Mouse (Mus musculus) midbrain, embryonic 12.5 days (tissue): ENCODE results near the gene Cby3. TPM values are rescaled to one million over a fixed set of nuclear protein-coding genes. Genes with fewer than 3 reads are reported as not detected.
"Not testable (repeated sequence)": the region's sequence is repeated elsewhere in the genome, so short reads cannot be mapped to it uniquely, and the experiment has no call there.

Experiments used
- ATAC-seq: fragments of 200-750 bp; cut with Nextera tagmentation; 2 replicates; pipeline ENCODE4 v1.8.0; 2017; ENCODE audit warnings: low read depth, moderate TSS enrichment, moderate library complexity; ENCODE audit not compliant: low FRiP score
- H3K27ac ChIP-seq: fragments of 300-500 bp; sonication (generic); replicated peaks from 2 replicates; pipeline ENCODE4 v1.5.1; 2016; ENCODE audit warnings: mild to moderate bottlenecking
- H3K27me3 ChIP-seq: fragments of 300-500 bp; sonication (generic); 2 replicates; pipeline ENCODE4 v1.6.1; 2016; ENCODE audit warnings: mild to moderate bottlenecking
- H3K36me3 ChIP-seq: fragments of 300-500 bp; sonication (generic); 2 replicates; pipeline ENCODE4 v1.6.1; 2016
- H3K4me1 ChIP-seq: fragments of 300-500 bp; sonication (generic); 2 replicates; pipeline ENCODE4 v1.6.1; 2016
- H3K4me2 ChIP-seq: fragments of 300-500 bp; sonication (generic); replicated peaks from 2 replicates; pipeline ENCODE4 v1.6.1; 2016; ENCODE audit warnings: mild to moderate bottlenecking, moderate library complexity
- H3K4me3 ChIP-seq: fragments of 300-500 bp; sonication (generic); 2 replicates; pipeline ENCODE4 v1.5.1; 2016; ENCODE audit warnings: mild to moderate bottlenecking
- H3K9ac ChIP-seq: fragments of 300-500 bp; sonication (generic); replicated peaks from 2 replicates; pipeline ENCODE4 v1.6.1; 2016; ENCODE audit warnings: mild to moderate bottlenecking, moderate library complexity
- H3K9me3 ChIP-seq: fragments of 300-500 bp; sonication (generic); 2 replicates; pipeline ENCODE4 v1.6.1; 2016; ENCODE audit warnings: mild to moderate bottlenecking
- WGBS: fragments of 180-500 bp; shearing (Covaris S2); methylation state at CpG from one replicate; pipeline ENCODE4 v1.1.7; 2016; 5-methylcytosine and 5-hydroxymethylcytosine counted together
- polyA plus RNA-seq: library from polyadenylated mRNA; unstranded; fragments of >200 nt; fragmentation: Nextera tagmentation; extraction: Ambion mirVana; gene quantifications from 2 replicates; pipeline ENCODE4 v1.2.1, GENCODE M21; 2016

Cby3 gene
- polyA plus RNA-seq, 1 experiment from 2014 or later, result not detected

DNA sequence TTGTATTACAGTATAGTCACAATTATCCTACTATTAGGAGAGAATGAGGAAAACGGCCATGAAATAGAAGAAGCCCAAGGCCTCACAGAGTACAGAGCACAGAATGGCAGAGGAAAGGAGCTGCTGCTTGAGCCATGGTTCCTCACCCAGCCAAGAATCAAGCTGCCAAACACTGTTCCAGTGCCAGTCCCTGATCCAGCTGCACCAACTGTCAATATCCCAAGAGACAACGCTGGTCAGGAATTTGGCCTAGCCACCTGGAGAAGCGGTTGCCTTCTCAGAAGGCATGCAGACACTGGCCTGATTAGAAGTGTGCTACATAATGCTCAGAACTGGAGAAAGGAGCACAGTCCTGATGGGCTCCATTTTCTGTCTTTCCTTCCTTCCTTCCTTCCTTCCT is 21.1 kb upstream of the Cby3 start:
- Histone ChIP-seq H3K4me2 (no peak overlapping the region), H3K27me3 (no peaks in the 10 kb centered on the region), H3K36me3 (peaks cover 9% of the 10 kb centered on the region), H3K9ac (no peak overlapping the region), H3K4me3 (no peak overlapping the region), H3K27ac (no peak overlapping the region), H3K4me1 (no peaks in the 10 kb centered on the region), H3K9me3 (no peaks in the 10 kb centered on the region)
- ATAC-seq, result no peak
- WGBS, result 85% methylated on average over 3 of the region's 3 CpGs

DNA sequence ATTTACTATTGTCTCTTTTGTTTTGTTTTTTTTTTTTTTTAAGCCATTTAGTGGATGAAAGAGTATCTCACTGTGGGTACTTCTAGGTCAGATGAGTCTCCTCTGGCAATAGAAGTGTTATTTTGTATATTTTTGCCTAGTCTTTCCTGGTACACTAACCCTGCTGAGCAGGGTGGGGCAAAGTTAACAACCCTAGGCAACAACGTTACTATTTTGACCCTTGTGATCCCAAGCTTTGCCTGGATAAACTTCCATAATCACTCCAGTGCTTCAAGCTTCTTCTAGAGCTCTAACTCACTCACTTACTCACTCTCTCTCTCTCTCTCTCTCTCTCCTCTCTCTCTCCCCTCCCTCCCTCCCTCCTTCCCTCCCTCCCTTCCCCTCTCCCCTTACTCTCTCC is 18.1 kb upstream of the Cby3 start:
- Histone ChIP-seq H3K4me3 (no peak overlapping the region), H3K9ac (no peak overlapping the region), H3K27ac (no peak overlapping the region), H3K27me3 (no peaks in the 10 kb centered on the region), H3K4me2 (no peak overlapping the region), H3K9me3 (no peaks in the 10 kb centered on the region), H3K36me3 (no peaks in the 10 kb centered on the region), H3K4me1 (no peaks in the 10 kb centered on the region)
- WGBS, result 52% methylated on average over 1 of the region's 1 CpGs
- no peak for ATAC-seq

DNA sequence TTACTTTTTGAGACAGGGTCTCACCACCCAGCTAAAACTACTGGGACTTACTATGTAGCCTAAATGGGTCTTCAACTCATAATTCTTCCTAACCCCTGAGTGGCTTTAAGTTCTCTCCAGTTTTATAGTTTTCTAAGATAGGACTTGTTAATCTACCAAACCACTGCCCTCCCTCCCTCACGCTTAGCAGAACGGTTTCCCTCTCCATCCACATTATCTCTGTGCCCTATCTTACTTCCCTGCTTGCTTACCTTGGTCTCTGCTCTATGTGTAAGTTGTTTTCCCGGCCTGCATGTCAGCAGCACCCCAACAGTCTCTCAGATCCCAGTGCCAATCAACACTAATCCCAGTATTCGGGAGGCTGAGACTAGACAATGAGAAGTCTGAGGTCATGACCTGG is 17.4 kb upstream of the Cby3 start:
- Histone ChIP-seq H3K36me3 (no peaks in the 10 kb centered on the region), H3K4me1 (no peaks in the 10 kb centered on the region), H3K9me3 (no peaks in the 10 kb centered on the region), H3K4me3 (no peak overlapping the region), H3K27me3 (no peaks in the 10 kb centered on the region), H3K9ac (no peak overlapping the region), H3K4me2 (no peak overlapping the region), H3K27ac (no peak overlapping the region)
- WGBS, result 58% methylated on average over 4 of the region's 4 CpGs
- ATAC-seq, result no peak

DNA sequence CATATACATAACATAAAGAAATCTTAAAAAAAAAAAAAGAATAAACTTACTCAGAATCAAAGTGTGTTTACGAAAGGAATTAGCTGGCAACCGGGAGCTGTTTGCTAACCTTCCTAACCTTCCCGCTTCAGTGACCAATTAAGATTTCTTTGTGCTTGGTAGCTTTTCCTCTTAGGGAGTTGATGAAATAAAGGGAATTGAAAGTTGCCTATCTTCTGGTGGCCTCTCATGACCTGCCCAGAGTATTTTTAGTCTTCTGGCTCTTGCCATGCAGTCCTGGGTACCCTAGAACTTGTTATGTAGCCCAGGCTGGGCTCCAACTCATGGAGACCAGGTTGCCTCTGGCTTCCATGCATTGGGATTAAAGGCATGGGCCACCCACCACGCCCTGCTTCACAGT is 8.8 kb upstream of the Cby3 start:
- H3K4me1 ChIP-seq, result no peaks in the 10 kb centered on the region
- H3K4me2 ChIP-seq, result no peak overlapping the region
- H3K36me3 ChIP-seq, result no peaks in the 10 kb centered on the region
- no peaks in the 10 kb centered on the region for H3K9me3 ChIP-seq
- H3K27ac ChIP-seq, result no peak overlapping the region
- no peaks in the 10 kb centered on the region for H3K27me3 ChIP-seq
- H3K9ac ChIP-seq, result no peak overlapping the region
- H3K4me3 ChIP-seq, result no peak overlapping the region
- ATAC-seq, result no peak
- 66% methylated on average over 4 of the region's 4 CpGs for WGBS

DNA sequence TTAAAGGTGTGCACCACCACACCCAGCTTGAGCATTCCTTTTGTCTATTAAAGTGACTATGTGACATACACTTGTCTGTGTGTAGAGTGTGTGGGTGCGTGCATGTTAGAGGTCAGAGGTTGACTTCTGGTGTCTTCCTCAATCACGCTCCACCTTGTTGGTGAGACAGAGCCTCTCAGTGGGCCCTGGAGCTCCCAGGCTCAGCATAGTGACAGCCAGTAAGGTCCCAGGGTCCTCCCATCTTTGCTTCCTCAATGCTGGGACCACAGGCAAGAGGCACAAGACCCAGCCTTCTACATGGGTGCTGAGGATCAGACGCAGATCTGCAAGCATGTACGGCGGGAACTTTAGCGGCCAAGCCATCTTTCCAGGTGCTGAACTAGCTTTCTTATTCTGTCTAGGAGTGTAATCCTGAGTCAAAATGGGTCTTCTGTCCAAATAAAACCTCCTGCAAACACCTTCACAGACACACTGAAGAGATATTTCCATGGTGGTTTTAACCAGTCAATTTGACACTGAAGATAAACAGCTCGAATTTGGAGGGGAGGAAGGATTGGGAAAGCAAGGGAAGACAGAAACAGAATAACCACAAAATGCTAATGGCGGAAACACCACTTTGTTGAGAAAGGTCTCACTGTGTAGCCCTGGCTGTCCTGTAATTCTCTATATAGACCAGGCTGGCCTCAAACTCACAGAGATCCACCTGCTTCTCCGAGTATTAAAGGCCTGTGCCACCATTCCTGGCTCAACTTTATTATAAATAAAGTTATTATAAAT is 7.8 kb upstream of the Cby3 start:
- Histone ChIP-seq H3K9me3 (no peaks in the 10 kb centered on the region), H3K4me3 (no peak overlapping the region), H3K9ac (no peak overlapping the region), H3K27me3 (no peaks in the 10 kb centered on the region), H3K27ac (no peak overlapping the region), H3K36me3 (no peaks in the 10 kb centered on the region), H3K4me2 (no peak overlapping the region), H3K4me1 (no peaks in the 10 kb centered on the region)
- 88% methylated on average over 9 of the region's 9 CpGs for WGBS
- ATAC-seq, result no peak

DNA sequence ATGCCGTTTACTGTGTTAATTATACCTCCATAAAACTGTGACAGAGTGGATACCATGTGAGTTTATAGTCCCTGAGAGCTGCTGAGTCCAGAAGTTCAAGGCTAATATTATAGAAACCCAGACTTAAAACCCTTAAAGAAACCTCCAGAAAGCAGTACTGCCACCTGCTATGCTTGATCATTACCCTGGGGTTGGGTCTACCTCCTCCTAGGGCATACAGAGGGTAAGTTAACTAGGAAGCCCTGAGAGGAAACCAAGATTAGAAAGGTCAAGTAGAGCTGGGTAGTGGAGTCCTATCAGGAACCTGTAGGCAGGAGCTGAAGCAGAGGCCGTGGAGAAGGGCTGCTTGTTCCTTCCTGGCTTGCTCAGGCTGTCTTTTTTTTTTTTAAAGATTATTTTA is 2.1 kb upstream of the Cby3 start:
- Histone ChIP-seq H3K4me1 (no peaks in the 10 kb centered on the region), H3K4me2 (no peak overlapping the region), H3K36me3 (no peaks in the 10 kb centered on the region), H3K27ac (no peak overlapping the region), H3K27me3 (no peaks in the 10 kb centered on the region), H3K9me3 (no peaks in the 10 kb centered on the region), H3K4me3 (no peak overlapping the region), H3K9ac (no peak overlapping the region)
- 93% methylated on average over 2 of the region's 2 CpGs for WGBS
- ATAC-seq, result no peak

DNA sequence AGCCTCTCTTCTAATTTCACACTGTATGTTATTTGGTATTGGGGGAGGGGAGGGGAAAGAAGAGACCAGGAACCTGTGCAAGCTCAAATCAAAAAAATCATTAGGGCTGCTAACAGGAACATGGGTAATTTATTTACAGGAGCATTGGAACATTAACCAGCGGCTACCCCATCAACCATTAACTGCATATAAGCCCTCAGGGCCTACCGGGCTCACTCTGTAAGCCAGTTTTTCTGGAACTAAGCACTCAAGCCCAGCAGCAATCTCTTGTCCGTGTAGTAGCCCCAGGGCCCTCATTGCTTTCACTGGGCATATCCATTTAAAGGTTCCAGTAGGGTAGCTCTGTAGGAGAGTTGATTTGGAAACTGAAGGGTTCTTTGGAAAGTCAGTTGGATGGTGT is 589 bp downstream of the Cby3 start:
- 79% methylated on average over 3 of the region's 3 CpGs for WGBS
- H3K4me2 ChIP-seq, result no peak overlapping the region
- H3K27ac ChIP-seq, result no peak overlapping the region
- no peak for ATAC-seq
- H3K4me1 ChIP-seq, result no peaks in the 10 kb centered on the region
- H3K4me3 ChIP-seq, result no peak overlapping the region
- no peaks in the 10 kb centered on the region for H3K9me3 ChIP-seq
- H3K27me3 ChIP-seq, result peaks cover 23% of the 10 kb centered on the region
- H3K36me3 ChIP-seq, result no peaks in the 10 kb centered on the region
- no peak overlapping the region for H3K9ac ChIP-seq

DNA sequence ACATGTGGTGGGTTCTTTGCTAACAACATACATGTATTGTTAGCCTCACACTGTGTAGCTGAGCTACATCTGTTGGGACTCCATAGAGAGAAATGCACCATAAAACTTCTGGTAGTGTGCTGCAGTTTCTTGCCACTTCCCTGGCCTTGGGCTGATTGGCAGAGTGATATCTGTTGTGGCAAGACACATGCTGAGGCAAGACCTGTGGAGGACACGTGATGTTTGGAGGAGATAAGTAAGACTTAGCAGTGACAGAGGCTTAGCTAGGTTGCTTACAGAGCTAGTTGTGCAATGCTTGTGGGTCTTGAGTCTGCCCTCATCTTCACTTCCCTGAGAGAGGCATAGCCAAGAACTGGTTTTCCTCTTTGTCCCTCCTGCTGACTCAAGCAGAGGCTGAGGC is 1.1 kb downstream of the Cby3 start:
- Histone ChIP-seq H3K9me3 (no peaks in the 10 kb centered on the region), H3K9ac (no peak overlapping the region), H3K27ac (no peak overlapping the region), H3K4me2 (no peak overlapping the region), H3K4me1 (no peaks in the 10 kb centered on the region), H3K27me3 (peaks cover 25% of the 10 kb centered on the region), H3K36me3 (no peaks in the 10 kb centered on the region), H3K4me3 (no peak overlapping the region)
- WGBS, result 76% methylated on average over 1 of the region's 1 CpGs
- ATAC-seq, result no peak

DNA sequence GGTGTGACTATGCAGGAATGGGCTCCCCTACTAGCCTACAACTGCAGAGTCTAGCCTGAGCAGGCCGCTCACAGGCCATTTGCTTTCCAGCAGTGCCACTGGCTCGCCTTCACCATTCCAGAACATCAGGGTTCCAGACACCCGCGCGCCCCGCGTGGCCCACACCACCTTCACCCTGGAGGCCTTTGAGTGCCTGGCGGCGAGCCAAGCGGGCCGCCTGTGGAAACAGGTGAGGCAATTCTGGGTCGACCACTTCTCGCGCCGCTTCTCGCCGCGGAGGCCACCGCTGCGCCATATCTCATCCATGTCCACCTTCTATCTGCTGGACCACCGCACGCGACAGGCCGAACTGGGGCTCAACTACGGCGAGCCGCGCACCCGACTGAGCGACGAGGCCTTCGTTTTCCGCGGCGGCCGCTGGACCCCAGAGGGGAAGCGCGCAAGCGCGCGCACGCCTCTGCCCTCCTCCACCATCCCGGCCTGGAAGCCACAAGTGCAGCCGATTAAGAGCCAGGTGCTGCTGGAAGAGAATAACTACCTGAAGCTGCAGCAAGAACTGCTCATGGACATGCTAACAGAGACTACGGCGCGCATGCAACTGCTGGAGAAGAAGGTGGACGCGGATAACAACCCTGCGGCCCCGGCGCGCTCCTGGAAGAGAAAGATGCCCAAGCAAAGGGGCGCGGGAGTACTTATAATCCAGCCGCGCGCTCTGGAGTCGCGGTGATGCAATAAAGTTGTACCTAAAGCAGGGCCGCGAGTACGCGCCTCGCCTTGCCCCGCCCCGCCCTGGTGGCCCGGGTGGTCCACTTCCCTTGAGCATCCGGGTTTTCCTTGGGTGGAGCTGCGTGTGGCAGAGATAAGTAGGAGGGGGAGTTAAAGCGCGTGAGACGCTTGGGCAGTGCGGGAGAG is 4.9 kb downstream of the Cby3 start:
- peak overlapping the region; percentile 45 for H3K4me3 ChIP-seq
- no peaks in the 10 kb centered on the region for H3K36me3 ChIP-seq
- WGBS, result 2% methylated on average over 74 of the region's 74 CpGs
- no peaks in the 10 kb centered on the region for H3K4me1 ChIP-seq
- no peak overlapping the region for H3K27ac ChIP-seq
- peak overlapping the region; percentile 55 for H3K4me2 ChIP-seq
- peak; percentile 30; the same call in 1 of the 2 replicates for ATAC-seq
- no peaks in the 10 kb centered on the region for H3K9me3 ChIP-seq
- H3K9ac ChIP-seq, result peak overlapping the region; percentile 24; the same call in 1 of the 2 replicates
- peaks cover 34% of the 10 kb centered on the region for H3K27me3 ChIP-seq

DNA sequence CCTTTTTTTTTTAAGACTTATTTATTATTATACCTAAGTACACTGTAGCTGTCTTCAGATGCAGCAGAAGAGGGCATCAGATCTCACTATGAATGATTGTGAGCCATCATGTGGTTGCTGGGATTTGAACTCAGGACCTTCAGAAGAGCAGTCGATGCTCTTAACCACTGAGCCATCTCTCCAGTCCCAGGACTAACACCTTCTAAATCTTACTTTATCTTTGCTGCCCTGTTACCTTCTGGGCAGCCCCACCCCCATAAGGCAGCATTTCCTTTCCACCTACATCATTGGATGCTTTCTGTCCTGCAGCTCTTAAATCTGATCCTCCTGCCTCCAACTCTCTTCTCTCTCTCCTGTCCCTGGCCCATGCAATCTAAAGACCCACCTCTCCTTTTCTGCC is 7.0 kb downstream of the Cby3 start:
- not testable (repeated sequence) for H3K4me2 ChIP-seq, H3K4me1 ChIP-seq, H3K9ac ChIP-seq, ATAC-seq, H3K9me3 ChIP-seq, H3K27ac ChIP-seq, H3K36me3 ChIP-seq, H3K4me3 ChIP-seq
- 89% methylated on average over 1 of the region's 1 CpGs for WGBS
- H3K27me3 ChIP-seq, result peaks cover 41% of the 10 kb centered on the region

DNA sequence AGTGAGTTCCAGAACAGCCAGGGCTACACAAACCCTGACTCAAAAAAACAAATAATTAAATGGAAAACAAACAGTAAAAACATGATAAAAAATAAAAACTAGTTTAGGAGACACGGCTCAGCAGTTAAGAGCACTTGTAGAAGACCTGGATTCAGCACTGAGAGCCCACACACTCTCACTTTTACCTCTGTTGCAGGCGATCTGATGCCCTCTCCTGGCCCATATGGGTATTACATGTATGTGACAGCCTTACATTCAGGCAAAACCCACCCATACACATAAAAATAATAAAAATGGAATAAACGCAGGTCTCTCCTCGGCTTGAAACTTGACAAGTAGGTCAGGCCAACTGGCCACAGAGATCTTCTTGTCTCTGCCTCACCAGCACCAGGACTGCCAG is 10.3 kb downstream of the Cby3 start:
- no peak overlapping the region for H3K4me3 ChIP-seq
- H3K4me2 ChIP-seq, result no peak overlapping the region
- no peak overlapping the region for H3K9ac ChIP-seq
- H3K36me3 ChIP-seq, result no peaks in the 10 kb centered on the region
- peak; percentile 62; the same call in 1 of the 2 replicates for ATAC-seq
- no peaks in the 10 kb centered on the region for H3K9me3 ChIP-seq
- H3K27me3 ChIP-seq, result peaks cover 19% of the 10 kb centered on the region
- WGBS, result 13% methylated on average over 4 of the region's 4 CpGs
- H3K4me1 ChIP-seq, result no peaks in the 10 kb centered on the region
- no peak overlapping the region for H3K27ac ChIP-seq

DNA sequence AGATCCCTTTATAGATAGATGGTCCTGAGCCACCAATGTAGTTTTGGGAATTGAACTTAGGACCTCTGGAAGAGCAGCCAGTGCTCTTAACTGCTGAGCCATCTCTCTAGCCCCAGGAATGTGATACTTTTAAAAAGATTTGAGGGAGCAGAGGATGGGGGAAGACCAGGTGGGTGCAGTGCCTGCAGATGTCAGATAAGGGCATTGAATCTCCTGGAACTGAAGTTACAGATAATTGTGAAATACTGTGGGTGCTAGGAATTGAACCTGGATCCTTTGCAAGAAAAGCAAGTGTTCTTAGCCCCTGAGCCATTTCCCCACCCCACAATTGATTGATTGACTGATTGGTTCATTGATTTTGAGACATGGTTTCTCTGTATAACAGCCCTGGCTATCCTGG is 11.1 kb downstream of the Cby3 start:
- no peak overlapping the region for H3K4me2 ChIP-seq
- H3K36me3 ChIP-seq, result no peaks in the 10 kb centered on the region
- H3K27ac ChIP-seq, result no peak overlapping the region
- H3K27me3 ChIP-seq, result peaks cover 16% of the 10 kb centered on the region
- H3K4me1 ChIP-seq, result no peaks in the 10 kb centered on the region
- H3K4me3 ChIP-seq, result no peak overlapping the region
- H3K9me3 ChIP-seq, result no peaks in the 10 kb centered on the region
- ATAC-seq, result no peak
- H3K9ac ChIP-seq, result no peak overlapping the region
